Comparison of ENCODE assay signal across 19 mouse cellular contexts in genomic region chr5:125253917-125254316, GRCm38 (mm10).
DNase-seq lines count a peak whose midpoint lies in the region; ATAC-seq and TF ChIP-seq lines count a peak whose summit lies in the region.
"Had no signal": no experiment of that assay in that cellular context is flagged by ENCODE, and none has a peak within 500 bp of the region (broad histone marks: within the 10 kb centered on the region; RNA-seq: fewer than 3 reads in every experiment).

No protein-coding gene starts in this region.

- no peak overlapping the region for H3K4me2 ChIP-seq in intestine, embryonic 15.5 days (replicated peaks)
- H3K4me2 ChIP-seq in intestine, postnatal 0 days (replicated peaks; ENCODE audit: low read depth): no peak overlapping the region
- no peak overlapping the region for H3K4me2 ChIP-seq in limb, embryonic 14.5 days (replicated peaks; ENCODE audit: low read depth, low read length, severe bottlenecking)
- H3K4me2 ChIP-seq: forebrain, embryonic 12.5 days; heart, embryonic 15.5 days; neural tube, embryonic 12.5 days had no signal

- H3K9ac ChIP-seq in intestine, embryonic 15.5 days: no peak overlapping the region
- no peak overlapping the region for H3K9ac ChIP-seq in intestine, postnatal 0 days (ENCODE audit: low read depth, low read length)
- H3K9ac ChIP-seq in limb, embryonic 14.5 days (ENCODE audit: low read depth, low read length, severe bottlenecking): no peak overlapping the region
- H3K9ac ChIP-seq: forebrain, embryonic 12.5 days; heart, embryonic 15.5 days; liver, embryonic 14.5 days; neural tube, embryonic 12.5 days had no signal

- H3K4me3 ChIP-seq in intestine, embryonic 15.5 days (replicated peaks): no peak overlapping the region
- H3K4me3 ChIP-seq in intestine, postnatal 0 days (ENCODE audit: low read depth, low read length): no peak overlapping the region
- no peak overlapping the region for H3K4me3 ChIP-seq in C2C12 (ENCODE audit: insufficient read depth, poor library complexity, severe bottlenecking)
- no peak overlapping the region for H3K4me3 ChIP-seq in limb, embryonic 14.5 days (replicated peaks; ENCODE audit: low read length)
- H3K4me3 ChIP-seq: forebrain, embryonic 12.5 days; heart, embryonic 15.5 days; neural tube, embryonic 12.5 days had no signal

- H3K27ac ChIP-seq in intestine, embryonic 15.5 days: no peak overlapping the region
- no peak overlapping the region for H3K27ac ChIP-seq in intestine, postnatal 0 days (ENCODE audit: low read depth, low read length)
- no peak overlapping the region for H3K27ac ChIP-seq in limb, embryonic 14.5 days (replicated peaks; ENCODE audit: low read depth, low read length)
- H3K27ac ChIP-seq: forebrain, embryonic 12.5 days; heart, embryonic 15.5 days; hindbrain, postnatal 0 days; liver, embryonic 14.5 days; neural tube, embryonic 12.5 days had no signal

- WGBS in intestine, embryonic 15.5 days: 47% methylated on average over 3 of the region's 5 CpGs
- WGBS in intestine, postnatal 0 days: 38% methylated on average over 4 of the region's 5 CpGs
- 71% methylated on average over 3 of the region's 5 CpGs for WGBS in limb, embryonic 14.5 days

- DNase-seq in adrenal gland, adult 2 months: peak; percentile 63
- DNase-seq in adrenal gland, postnatal 25 days: no peak
- no peak for DNase-seq in limb, embryonic 14.5 days (ENCODE audit: low spot score)
- no peak for DNase-seq in spleen, adult 12 weeks (ENCODE audit: low spot score)
- DNase-seq in heart, postnatal 25 days (ENCODE audit: low spot score): no peak
- DNase-seq: B cell, adult 2 months; cerebellum, adult 9-10 months; left cerebral cortex, postnatal 4 days; lung, postnatal 10 days; midbrain, embryonic 14.5 days; thymus, adult 18-20 months had no signal

- no peaks in the 10 kb centered on the region for H3K36me3 ChIP-seq in intestine, embryonic 15.5 days
- no peaks in the 10 kb centered on the region for H3K36me3 ChIP-seq in intestine, postnatal 0 days (ENCODE audit: control insufficient read depth, insufficient read depth)
- no peaks in the 10 kb centered on the region for H3K36me3 ChIP-seq in C2C12 (ENCODE audit: control insufficient read depth, insufficient read depth)
- no peaks in the 10 kb centered on the region for H3K36me3 ChIP-seq in limb, embryonic 14.5 days (ENCODE audit: control insufficient read depth, insufficient read depth, low read length)
- H3K36me3 ChIP-seq: forebrain, embryonic 12.5 days; heart, embryonic 15.5 days; neural tube, embryonic 12.5 days had no signal

- H3K27me3 ChIP-seq in intestine, embryonic 15.5 days (replicated peaks): no peaks in the 10 kb centered on the region
- H3K27me3 ChIP-seq in intestine, postnatal 0 days (replicated peaks; ENCODE audit: control insufficient read depth, insufficient read depth, low read length): no peaks in the 10 kb centered on the region
- H3K27me3 ChIP-seq in C2C12 (ENCODE audit: control insufficient read depth, insufficient read depth, insufficient read length): no peaks in the 10 kb centered on the region
- H3K27me3 ChIP-seq in limb, embryonic 14.5 days (ENCODE audit: control insufficient read depth, insufficient read depth, low read length): no peaks in the 10 kb centered on the region
- H3K27me3 ChIP-seq: forebrain, embryonic 12.5 days; heart, embryonic 15.5 days; neural tube, embryonic 12.5 days had no signal

- 0 out of 2 replicates have a peak, but pooled peaks cover 6% of the 10 kb centered on the region for H3K4me1 ChIP-seq in intestine, embryonic 15.5 days (replicated peaks)
- no peaks in the 10 kb centered on the region for H3K4me1 ChIP-seq in intestine, postnatal 0 days (replicated peaks; ENCODE audit: control insufficient read depth, insufficient read depth, low read length)
- no peaks in the 10 kb centered on the region for H3K4me1 ChIP-seq in limb, embryonic 14.5 days (ENCODE audit: control insufficient read depth, insufficient read depth, low read length)

- intact Hi-C loops in heart, postnatal 25 days (cut with DNase I): no loop called here

- 0 out of 2 replicates have a peak, but pooled peaks have one; percentile 16 for ATAC-seq in intestine, embryonic 15.5 days
- no peak for ATAC-seq in intestine, postnatal 0 days
- ATAC-seq in limb, embryonic 14.5 days (ENCODE audit: low FRiP score, low read depth): peak; percentile 47; the same call in 1 of the 2 replicates

- no peaks in the 10 kb centered on the region for H3K9me3 ChIP-seq in intestine, embryonic 15.5 days
- no peaks in the 10 kb centered on the region for H3K9me3 ChIP-seq in intestine, postnatal 0 days (ENCODE audit: control insufficient read depth)
- H3K9me3 ChIP-seq in limb, embryonic 14.5 days (ENCODE audit: control insufficient read depth, low read length): no peaks in the 10 kb centered on the region
- H3K9me3 ChIP-seq: forebrain, embryonic 12.5 days; heart, embryonic 15.5 days had no signal

- H3ac ChIP-seq in C2C12 (ENCODE audit: control insufficient read depth, insufficient read length, low read depth): no peak overlapping the region

- H3K79me3 ChIP-seq in C2C12 (ENCODE audit: low read depth): no peaks in the 10 kb centered on the region

- no peak for TF ChIP-seq POLR2A in limb, embryonic 14.5 days (IDR thresholded peaks at IDR 0.05; ENCODE audit: borderline replicate concordance, extremely low read depth, insufficient read depth, insufficient read length)

- TF ChIP-seq CTCF in intestine, postnatal 0 days (IDR thresholded peaks at IDR 0.05; ENCODE audit: low read depth): no peak
- TF ChIP-seq CTCF in C2C12 (IDR thresholded peaks at IDR 0.05; ENCODE audit: control insufficient read depth, insufficient read depth, insufficient read length): no peak

- no peaks in the 10 kb centered on the region for H3K79me2 ChIP-seq in C2C12 (ENCODE audit: control insufficient read depth, insufficient read depth)

TF ChIP-seq in C2C12, 6 proteins besides CTCF, POLR2A, EP300 and RAD21:
- TF ChIP-seq MYOG (IDR thresholded peaks at IDR 0.05; ENCODE audit: control insufficient read depth, extremely low read depth, insufficient read length): no peak
- TF ChIP-seq FOSL1 (IDR thresholded peaks at IDR 0.05; ENCODE audit: insufficient read depth, low read length, poor library complexity, severe bottlenecking): no peak
- TF ChIP-seq USF1 (IDR thresholded peaks at IDR 0.05; ENCODE audit: low read depth): no peak
- TF ChIP-seq CEBPB (IDR thresholded peaks at IDR 0.05; ENCODE audit: low read depth): no peak
- peak; percentile 86 for TF ChIP-seq MYOD1 (IDR thresholded peaks at IDR 0.05; ENCODE audit: control insufficient read depth, insufficient read length, low read depth)
- peak; percentile 20 for TF ChIP-seq MAX (IDR thresholded peaks at IDR 0.05)
